Mouse (Mus musculus) c-Kit-positive CD71-positive TER-119-negative erythroid progenitor cells, embryonic 14.5 days (primary cell): Measurements from ENCODE around the gene Zfp831.

Experiments
- DNase-seq: peaks from one replicate; pipeline ENCODE4 v3.0.0-alpha.2; 2013; ENCODE audit warnings: low read depth

Gene Zfp831

GRCm38 (mm10) chr2:174731939-174732338 is 88.6 kb downstream of the Zfp831 start:
- DNase-seq = no peak

GRCm38 (mm10) chr2:174735270-174735669 is 91.9 kb downstream of the Zfp831 start:
- no peak for DNase-seq

- no peak for DNase-seq
Measured at GRCm38 (mm10) chr2:174747182-174747581, 103.8 kb downstream of the Zfp831 start.

- no peak for DNase-seq
Measured at GRCm38 (mm10) chr2:174748381-174748780, 105.0 kb downstream of the Zfp831 start.

GRCm38 (mm10) chr2:174753197-174753596 is 109.9 kb downstream of the Zfp831 start:
- no peak for DNase-seq

GRCm38 (mm10) chr2:174754231-174754630 is 110.9 kb downstream of the Zfp831 start:
- no peak for DNase-seq

- no peak for DNase-seq
Measured at GRCm38 (mm10) chr2:174759189-174759588, 115.9 kb downstream of the Zfp831 start.
